Mouse (Mus musculus): Measurements from ENCODE around the gene Brinp3. TPM values are rescaled to one million over a fixed set of nuclear protein-coding genes. Genes with fewer than 3 reads are reported as not detected.

Brinp3 gene
- total RNA-seq (2017): not detected in 2 replicates

- ATAC-seq (replicated peaks in 1 of 2; ENCODE audit: insufficient read depth in 1 of 2, low FRiP score in 2 of 2, low TSS enrichment in 1 of 2, low read depth in 1 of 2, poor library complexity in 2 of 2, severe bottlenecking in 2 of 2): 0 out of 4 replicates have a peak, but pooled peaks of 1 of the 2 experiments have one; percentile 26
Observed at GRCm38 (mm10) chr1:146494681-146495331, at the start of gene Brinp3. Gene Brinp3, plus strand, starts transcription at chr1:146494760.

- no peak for ATAC-seq (replicated peaks in 1 of 2; ENCODE audit: insufficient read depth in 1 of 2, low FRiP score in 2 of 2, low TSS enrichment in 1 of 2, low read depth in 1 of 2, poor library complexity in 2 of 2, severe bottlenecking in 2 of 2)
Observed at GRCm38 (mm10) chr1:146494221-146494620, 339 bp upstream of the Brinp3 start.

GRCm38 (mm10) chr1:146495386-146495785, 826 bp downstream of the Brinp3 start:
- ATAC-seq (replicated peaks in 1 of 2; ENCODE audit: insufficient read depth in 1 of 2, low FRiP score in 2 of 2, low TSS enrichment in 1 of 2, low read depth in 1 of 2, poor library complexity in 2 of 2, severe bottlenecking in 2 of 2): no peak

GRCm38 (mm10) chr1:146497381-146498081, 3.0 kb downstream of the Brinp3 start:
- peak; percentile 33 to 44; a peak in 3 of 4 replicates for ATAC-seq (replicated peaks in 1 of 2; ENCODE audit: insufficient read depth in 1 of 2, low FRiP score in 2 of 2, low TSS enrichment in 1 of 2, low read depth in 1 of 2, poor library complexity in 2 of 2, severe bottlenecking in 2 of 2)

GRCm38 (mm10) chr1:146498085-146498779, 3.7 kb downstream of the Brinp3 start:
- peak; percentile 61 to 71 for ATAC-seq (replicated peaks in 1 of 2; ENCODE audit: insufficient read depth in 1 of 2, low FRiP score in 2 of 2, low TSS enrichment in 1 of 2, low read depth in 1 of 2, poor library complexity in 2 of 2, severe bottlenecking in 2 of 2)

GRCm38 (mm10) chr1:146498780-146499114, 4.2 kb downstream of the Brinp3 start:
- ATAC-seq (replicated peaks in 1 of 2; ENCODE audit: insufficient read depth in 1 of 2, low FRiP score in 2 of 2, low TSS enrichment in 1 of 2, low read depth in 1 of 2, poor library complexity in 2 of 2, severe bottlenecking in 2 of 2): no peak

- ATAC-seq (replicated peaks in 1 of 2; ENCODE audit: insufficient read depth in 1 of 2, low FRiP score in 2 of 2, low TSS enrichment in 1 of 2, low read depth in 1 of 2, poor library complexity in 2 of 2, severe bottlenecking in 2 of 2): no peak
Observed at GRCm38 (mm10) chr1:146515377-146515776, 20.8 kb downstream of the Brinp3 start.

- ATAC-seq (replicated peaks in 1 of 2; ENCODE audit: insufficient read depth in 1 of 2, low FRiP score in 2 of 2, low TSS enrichment in 1 of 2, low read depth in 1 of 2, poor library complexity in 2 of 2, severe bottlenecking in 2 of 2): no peak
Observed at GRCm38 (mm10) chr1:146523727-146524573, 29.4 kb downstream of the Brinp3 start.

GRCm38 (mm10) chr1:146528572-146528971, 34.0 kb downstream of the Brinp3 start:
- no peak for ATAC-seq (replicated peaks in 1 of 2; ENCODE audit: insufficient read depth in 1 of 2, low FRiP score in 2 of 2, low TSS enrichment in 1 of 2, low read depth in 1 of 2, poor library complexity in 2 of 2, severe bottlenecking in 2 of 2)

GRCm38 (mm10) chr1:146546847-146547428, 52.4 kb downstream of the Brinp3 start:
- ATAC-seq (replicated peaks in 1 of 2; ENCODE audit: insufficient read depth in 1 of 2, low FRiP score in 2 of 2, low TSS enrichment in 1 of 2, low read depth in 1 of 2, poor library complexity in 2 of 2, severe bottlenecking in 2 of 2): no peak

GRCm38 (mm10) chr1:146556982-146557381, 62.4 kb downstream of the Brinp3 start:
- ATAC-seq (replicated peaks in 1 of 2; ENCODE audit: insufficient read depth in 1 of 2, low FRiP score in 2 of 2, low TSS enrichment in 1 of 2, low read depth in 1 of 2, poor library complexity in 2 of 2, severe bottlenecking in 2 of 2): no peak

GRCm38 (mm10) chr1:146562144-146562543, 67.6 kb downstream of the Brinp3 start:
- ATAC-seq (replicated peaks in 1 of 2; ENCODE audit: insufficient read depth in 1 of 2, low FRiP score in 2 of 2, low TSS enrichment in 1 of 2, low read depth in 1 of 2, poor library complexity in 2 of 2, severe bottlenecking in 2 of 2): no peak

GRCm38 (mm10) chr1:146584181-146584580, 89.6 kb downstream of the Brinp3 start:
- ATAC-seq (replicated peaks in 1 of 2; ENCODE audit: insufficient read depth in 1 of 2, low FRiP score in 2 of 2, low TSS enrichment in 1 of 2, low read depth in 1 of 2, poor library complexity in 2 of 2, severe bottlenecking in 2 of 2): no peak

GRCm38 (mm10) chr1:146632895-146633294, 138.3 kb downstream of the Brinp3 start:
- ATAC-seq (replicated peaks in 1 of 2; ENCODE audit: insufficient read depth in 1 of 2, low FRiP score in 2 of 2, low TSS enrichment in 1 of 2, low read depth in 1 of 2, poor library complexity in 2 of 2, severe bottlenecking in 2 of 2): no peak

- no peak for ATAC-seq (replicated peaks in 1 of 2; ENCODE audit: insufficient read depth in 1 of 2, low FRiP score in 2 of 2, low TSS enrichment in 1 of 2, low read depth in 1 of 2, poor library complexity in 2 of 2, severe bottlenecking in 2 of 2)
Observed at GRCm38 (mm10) chr1:146657214-146657613, 162.7 kb downstream of the Brinp3 start.

- ATAC-seq (replicated peaks in 1 of 2; ENCODE audit: insufficient read depth in 1 of 2, low FRiP score in 2 of 2, low TSS enrichment in 1 of 2, low read depth in 1 of 2, poor library complexity in 2 of 2, severe bottlenecking in 2 of 2): no peak
Observed at GRCm38 (mm10) chr1:146700724-146701123, 206.2 kb downstream of the Brinp3 start.

- no peak for ATAC-seq (replicated peaks in 1 of 2; ENCODE audit: insufficient read depth in 1 of 2, low FRiP score in 2 of 2, low TSS enrichment in 1 of 2, low read depth in 1 of 2, poor library complexity in 2 of 2, severe bottlenecking in 2 of 2)
Observed at GRCm38 (mm10) chr1:146719556-146719955, 225.0 kb downstream of the Brinp3 start.
